Mouse (Mus musculus) left cerebral cortex, postnatal 14 days (tissue): ENCODE data around the gene Wwox. TPM values are rescaled to one million over a fixed set of nuclear protein-coding genes. Genes with fewer than 3 reads are reported as not detected.

Experiments used
- DNase-seq, 2 experiments: peaks; one replicate each; pipeline ENCODE4 v3.0.0; 2021 to 2022; ENCODE audit warnings: low spot score in 2 of 2, mixed read lengths in 1 of 2
- intact Hi-C: fragments of 180-260 bp; cut with DNase I; formaldehyde crosslinking; loops from one replicate; pipeline ENCODE4 v1.15.1; 2025
- total RNA-seq, 2 experiments: library from RNA; stranded (reverse); gene quantifications; 2 replicates each; pipeline ENCODE4 v1.2.3; 2021

Wwox gene
- total RNA-seq, 2 experiments from 2014 or later, result 11.9 to 12.0 TPM

DNA sequence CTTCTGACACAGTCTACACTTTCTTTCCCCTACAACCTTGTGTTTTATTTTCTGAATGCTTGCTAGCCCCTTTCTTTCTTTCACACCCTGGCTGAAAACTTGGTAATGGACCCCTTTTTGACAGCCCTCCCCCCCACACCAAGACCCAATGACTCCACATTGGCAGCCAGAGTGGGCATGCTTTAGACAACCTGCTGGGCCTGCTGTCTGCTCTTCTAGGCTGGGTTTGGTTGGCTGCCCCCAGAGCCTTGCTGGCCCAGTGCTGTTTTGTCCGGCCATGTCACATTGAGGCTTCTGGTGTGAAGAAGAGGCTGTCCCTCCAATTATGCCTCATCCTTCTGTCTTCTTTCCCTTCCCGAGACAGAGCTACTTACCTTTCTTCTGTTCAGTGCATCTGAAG, 83.6 kb downstream of the Wwox start:
- intact Hi-C loops, result no loop called here
- DNase-seq, result no peak

GRCm38 (mm10) chr8:114526626-114527267, 87.3 kb downstream of the Wwox start:
- intact Hi-C loops, result no loop called here
- DNase-seq, result no peak

DNA sequence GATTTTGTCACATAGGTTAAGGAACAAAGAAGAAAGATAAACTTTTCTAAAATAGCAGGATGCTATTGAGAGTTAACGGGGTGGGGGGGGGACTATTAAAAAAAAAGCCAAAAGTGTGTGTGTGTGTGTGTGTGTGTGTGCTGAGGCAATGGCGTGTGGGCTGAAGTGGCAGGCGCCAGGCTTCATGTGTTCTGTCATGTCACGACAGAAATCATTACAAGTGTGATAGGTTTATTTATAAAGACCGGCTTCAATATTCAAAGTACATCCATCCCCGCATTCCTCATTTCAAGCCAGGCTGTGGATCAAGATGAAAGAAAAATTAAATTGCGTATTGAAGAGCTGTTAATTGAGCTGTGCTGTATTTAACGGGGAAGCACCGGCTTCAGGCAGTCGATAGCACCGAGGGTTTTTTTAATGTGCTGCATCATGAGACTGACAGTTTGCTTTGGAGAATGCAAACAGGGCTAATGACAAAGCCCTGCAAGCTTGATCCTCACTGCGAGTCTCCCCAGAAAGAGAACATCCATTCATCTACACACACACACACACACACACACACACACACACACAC, 88.3 kb downstream of the Wwox start:
- peak in 1 of 2 experiments; percentile 11 for DNase-seq
- intact Hi-C loops, result no loop called here

DNA sequence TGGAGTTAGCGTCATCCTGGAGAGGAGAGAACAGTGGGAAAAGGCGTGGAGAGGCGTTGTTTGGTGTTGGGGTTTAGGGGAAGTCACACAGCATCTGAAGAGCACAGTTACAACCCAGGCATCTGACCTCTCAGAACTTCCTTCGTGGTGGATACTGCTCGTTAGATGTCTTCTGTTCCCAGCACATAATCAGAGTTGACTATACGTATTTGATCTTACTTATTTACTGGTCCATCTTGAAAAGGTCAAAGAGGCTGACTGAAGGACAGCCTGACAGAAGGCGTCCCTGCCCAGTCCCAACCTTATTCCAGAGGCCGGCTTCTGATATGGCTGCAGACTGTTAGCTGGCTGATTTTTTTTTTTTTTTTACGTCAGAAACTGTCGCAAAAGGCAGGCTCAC, 90.1 kb downstream of the Wwox start:
- DNase-seq, result no peak
- intact Hi-C loops, result no loop called here

DNA sequence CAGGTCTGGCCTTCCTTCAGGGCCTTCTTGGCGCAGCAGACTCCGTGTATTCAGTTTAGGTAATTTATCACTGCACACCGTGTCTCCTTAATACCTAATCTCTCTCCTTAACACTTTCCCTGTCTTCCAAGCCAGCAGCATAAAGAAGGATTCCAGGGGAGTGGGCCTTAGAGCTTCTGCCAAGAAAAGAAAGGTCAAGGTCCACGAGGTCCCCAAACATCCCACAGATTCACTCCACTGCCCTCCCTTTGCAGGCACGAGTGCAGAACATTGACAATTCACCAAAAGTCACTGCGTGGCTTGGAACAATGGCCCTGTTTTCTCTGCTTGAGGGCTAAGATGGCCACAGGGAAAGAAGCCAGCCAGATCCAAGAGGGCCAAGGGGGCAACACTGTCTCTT, 96.7 kb downstream of the Wwox start:
- no peak for DNase-seq
- intact Hi-C loops, result no loop called here

- DNase-seq, result peak; percentile 27 to 34
- intact Hi-C loops, result loop anchor here (2.0 to 5.0 kb wide), 2 partner anchors 431 to 1168 kb away; no protein-coding TSS in a partner anchor
Observed at GRCm38 (mm10) chr8:114541132-114541531, 101.7 kb downstream of the Wwox start.

DNA sequence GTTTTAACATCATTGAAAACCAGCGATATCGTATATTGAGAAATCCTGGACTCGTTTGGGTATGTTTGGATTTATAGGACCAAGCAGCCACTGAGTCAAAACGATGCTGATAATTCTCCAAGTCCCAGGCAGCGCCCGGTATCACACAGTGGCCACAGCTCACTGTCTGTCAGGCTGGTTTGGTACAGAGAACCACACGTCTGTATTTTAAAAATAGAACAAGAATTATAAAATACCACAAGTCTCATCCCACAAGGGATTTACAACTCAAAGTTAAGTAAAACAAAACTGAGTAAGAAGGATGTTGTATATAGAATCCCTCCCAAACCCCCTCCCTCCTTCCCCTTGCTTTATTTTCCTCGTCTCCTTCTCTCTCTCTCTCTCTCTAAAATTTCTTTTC, 108.9 kb downstream of the Wwox start:
- no peak for DNase-seq
- intact Hi-C loops, result no loop called here

GRCm38 (mm10) chr8:114548837-114549236, 109.4 kb downstream of the Wwox start:
- DNase-seq, result no peak
- intact Hi-C loops, result no loop called here

- DNase-seq, result no peak
- intact Hi-C loops, result no loop called here
Observed at GRCm38 (mm10) chr8:114550029-114550428, 110.6 kb downstream of the Wwox start.

- intact Hi-C loops, result no loop called here
- DNase-seq, result no peak
Observed at GRCm38 (mm10) chr8:114552606-114553005, 113.2 kb downstream of the Wwox start.

DNA sequence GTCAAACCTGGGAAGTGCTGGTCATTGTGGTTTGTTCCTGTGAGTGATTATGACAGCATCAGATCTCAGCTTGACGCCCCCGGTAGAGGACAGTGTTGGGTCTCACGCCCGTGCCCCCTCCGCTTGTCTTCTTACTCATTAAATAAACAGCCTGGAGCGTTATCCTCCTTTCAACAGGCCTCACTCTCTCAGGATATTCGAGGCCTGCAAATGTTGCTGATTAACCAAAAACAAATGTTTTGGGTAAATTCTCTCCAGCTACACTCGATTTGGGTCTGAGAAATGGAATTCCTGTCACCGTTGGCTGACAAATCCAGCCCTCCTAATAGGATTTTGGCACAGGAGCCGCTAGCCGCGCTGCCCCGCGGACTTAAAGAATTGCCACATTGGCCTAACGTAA, 115.5 kb downstream of the Wwox start:
- intact Hi-C loops, result no loop called here
- DNase-seq, result no peak

DNA sequence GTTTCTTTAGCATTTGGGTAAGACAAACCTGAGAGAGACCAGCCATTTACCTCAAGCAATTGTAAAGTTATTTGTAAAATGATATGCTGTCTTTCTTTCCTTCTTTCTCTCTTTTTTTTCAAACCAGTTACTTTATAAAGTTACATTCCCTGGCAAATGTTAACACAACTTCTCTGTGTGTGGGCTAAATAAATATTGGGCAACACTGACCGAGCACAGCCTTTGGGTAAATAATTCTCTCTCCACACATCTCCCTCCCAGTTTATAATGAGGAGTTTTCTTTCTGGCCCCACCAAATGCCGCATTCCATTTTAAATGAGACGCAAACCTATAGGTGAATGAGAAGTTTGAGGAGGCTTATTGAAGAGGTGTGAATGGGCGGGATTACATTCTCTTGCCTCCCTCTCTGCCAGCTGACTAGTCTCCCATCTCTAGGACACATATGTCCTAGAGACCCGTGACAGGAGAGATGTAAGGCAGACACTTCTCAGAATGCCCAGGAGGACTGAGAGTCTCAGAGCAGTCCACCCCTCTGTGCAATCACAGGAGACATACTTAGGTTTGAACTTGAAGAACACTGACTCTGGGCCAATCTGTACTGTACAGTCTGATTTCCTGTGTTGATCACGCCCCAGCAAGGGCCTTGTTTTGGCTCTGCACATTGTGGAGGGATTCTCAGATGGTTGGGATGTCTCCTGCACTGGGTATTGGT, 116.2 kb downstream of the Wwox start:
- DNase-seq, result no peak
- intact Hi-C loops, result no loop called here

- intact Hi-C loops, result no loop called here
- DNase-seq, result no peak
Observed at GRCm38 (mm10) chr8:114561191-114561590, 121.7 kb downstream of the Wwox start.

DNA sequence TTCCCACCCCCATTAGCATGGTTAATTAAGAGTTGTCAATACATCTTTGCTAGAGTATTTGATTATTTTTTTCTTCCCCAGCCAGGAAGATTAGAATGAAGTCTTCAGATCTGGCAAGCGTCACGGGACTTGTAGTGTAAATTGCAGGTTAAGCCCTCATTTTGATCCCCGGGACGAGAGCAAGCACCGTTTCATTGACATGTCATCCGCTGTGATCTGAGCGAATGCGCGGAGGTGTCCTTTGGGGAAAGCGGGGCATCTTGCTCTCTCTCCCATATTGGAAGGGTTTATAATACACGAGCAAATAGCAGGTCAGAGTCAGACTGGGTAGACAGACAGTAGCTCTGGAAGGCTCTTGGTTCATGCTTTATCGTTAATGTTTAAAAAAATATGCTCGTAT, 123.0 kb downstream of the Wwox start:
- intact Hi-C loops, result no loop called here
- DNase-seq, result no peak

DNA sequence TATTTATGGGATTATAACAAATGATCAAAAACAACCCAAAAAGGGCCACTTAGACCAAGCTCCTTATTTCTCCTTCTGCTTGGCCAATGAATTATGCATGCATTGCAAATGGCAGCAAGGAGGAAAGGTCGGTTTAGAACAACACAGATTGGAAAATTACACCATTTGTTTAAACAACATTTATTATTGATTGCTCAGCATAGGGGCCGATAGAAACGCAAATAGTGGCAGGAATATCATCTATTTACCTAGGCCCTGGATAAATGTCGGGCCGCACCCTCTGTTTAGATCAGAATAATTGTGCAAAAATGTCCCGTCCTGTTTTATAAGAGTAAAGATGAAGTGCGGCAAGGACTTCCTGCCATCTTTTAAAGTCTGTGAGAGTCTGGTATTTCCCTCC, 123.9 kb downstream of the Wwox start:
- intact Hi-C loops, result no loop called here
- DNase-seq, result no peak

DNA sequence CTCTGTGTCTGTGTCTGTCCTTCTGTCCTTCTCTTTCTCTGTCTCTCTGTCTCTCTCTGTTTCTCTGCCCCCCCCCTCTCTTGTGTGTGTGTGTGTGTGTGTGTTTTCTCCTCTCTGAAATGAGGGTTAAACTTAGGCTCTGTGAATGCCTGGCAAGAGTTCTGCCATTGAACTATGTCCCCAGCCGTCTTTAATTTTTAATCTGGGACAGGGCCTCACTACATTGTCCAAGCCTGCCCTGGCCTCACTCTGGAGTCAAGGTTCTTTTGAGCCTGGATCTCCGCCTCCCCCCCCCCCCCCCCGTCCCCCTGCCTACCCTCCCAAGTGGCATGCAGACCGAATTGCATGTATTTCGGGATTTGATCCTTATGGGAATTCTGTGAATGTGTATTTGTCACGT, 124.6 kb downstream of the Wwox start:
- DNase-seq, result no peak
- intact Hi-C loops, result no loop called here

DNA sequence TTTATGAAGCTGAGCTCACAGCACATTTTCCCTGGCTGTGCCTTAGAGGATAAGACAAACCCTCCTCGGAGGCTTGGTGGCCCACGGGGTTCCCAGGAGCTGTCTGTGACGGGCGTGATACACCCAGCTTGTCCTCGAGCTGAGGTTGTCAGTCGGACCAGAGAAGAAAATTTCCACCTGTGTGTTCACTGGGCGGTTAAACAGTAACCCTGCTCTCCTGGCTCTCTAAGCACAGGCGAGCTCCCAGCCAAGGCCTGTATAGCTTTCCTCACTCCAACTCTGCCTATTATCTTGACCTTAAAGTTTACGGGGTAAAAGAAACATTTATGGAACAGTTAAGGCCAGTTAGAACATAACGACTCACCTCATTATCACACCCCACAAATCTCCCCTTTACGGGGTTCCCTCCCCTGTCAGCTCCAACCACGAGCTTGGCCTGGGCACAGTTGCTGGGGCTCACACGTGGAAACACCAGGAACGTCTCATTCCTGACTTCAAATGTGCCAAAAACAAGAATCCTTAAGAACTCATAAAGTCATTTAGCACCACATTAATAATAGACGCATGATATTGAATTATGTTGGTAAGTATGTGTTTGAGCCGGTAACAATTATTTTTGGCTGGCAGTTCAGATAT, 129.2 kb downstream of the Wwox start:
- no peak for DNase-seq
- intact Hi-C loops, result no loop called here

- intact Hi-C loops, result no loop called here
- DNase-seq, result no peak
Observed at GRCm38 (mm10) chr8:114573014-114573746, 133.7 kb downstream of the Wwox start.

- no peak for DNase-seq
- intact Hi-C loops, result no loop called here
Observed at GRCm38 (mm10) chr8:114573747-114574093, 134.3 kb downstream of the Wwox start.

- intact Hi-C loops, result no loop called here
- DNase-seq, result no peak
Observed at GRCm38 (mm10) chr8:114579292-114579691, 139.8 kb downstream of the Wwox start.
